Mouse (Mus musculus) neural tube, embryonic 14.5 days (tissue): ENCODE results near the gene Htr1f. TPM values are rescaled to one million over a fixed set of nuclear protein-coding genes. Genes with fewer than 3 reads are reported as not detected.

Experiments used
- ATAC-seq: fragments of 200-750 bp; cut with Nextera tagmentation; 2 replicates; pipeline ENCODE4 v1.8.0; 2017; ENCODE audit warnings: low read depth, mild to moderate bottlenecking, moderate TSS enrichment, moderate library complexity
- H3K27ac ChIP-seq: fragments of 300-500 bp; sonication (generic); 2 replicates; pipeline ENCODE4 v1.5.1; 2014; ENCODE audit warnings: low read depth, mild to moderate bottlenecking, control low read depth, low read length, moderate library complexity, mixed read lengths
- H3K27me3 ChIP-seq: fragments of 300-500 bp; sonication (generic); 2 replicates; pipeline ENCODE4 v1.6.1; 2014; ENCODE audit warnings: low read length; ENCODE audit not compliant: control insufficient read depth, insufficient read depth
- H3K36me3 ChIP-seq: fragments of 300-500 bp; sonication (generic); 2 replicates; pipeline ENCODE4 v1.6.1; 2014; ENCODE audit warnings: low read length, mixed read lengths; ENCODE audit not compliant: control insufficient read depth, insufficient read depth
- H3K4me1 ChIP-seq: fragments of 300-500 bp; sonication (generic); 2 replicates; pipeline ENCODE4 v1.6.1; 2014; ENCODE audit warnings: low read length; ENCODE audit not compliant: control insufficient read depth, insufficient read depth
- H3K4me2 ChIP-seq: fragments of 300-500 bp; sonication (generic); 2 replicates; pipeline ENCODE4 v1.6.1; 2014; ENCODE audit warnings: mild to moderate bottlenecking, low read depth, low read length, control low read depth
- H3K4me3 ChIP-seq: fragments of 300-500 bp; sonication (generic); 2 replicates; pipeline ENCODE4 v1.5.1; 2014; ENCODE audit warnings: low read depth, low read length, control low read depth, mixed read lengths
- H3K9ac ChIP-seq: fragments of 300-500 bp; sonication (generic); replicated peaks from 2 replicates; pipeline ENCODE4 v1.6.1; 2014; ENCODE audit warnings: low read depth, mild to moderate bottlenecking, control low read depth, low read length, mixed read lengths
- H3K9me3 ChIP-seq: fragments of 300-500 bp; sonication (generic); 2 replicates; pipeline ENCODE4 v1.6.1; 2016; ENCODE audit warnings: low read length; ENCODE audit not compliant: control insufficient read depth
- WGBS: fragments of 180-500 bp; shearing (Covaris S2); extraction: QIAGEN DNeasy Blood & Tissue Kit; methylation state at CpG from one replicate; pipeline ENCODE4 v1.1.7; 2014; 5-methylcytosine and 5-hydroxymethylcytosine counted together
- polyA plus RNA-seq: library from polyadenylated mRNA; unstranded; fragments of >200 nt; fragmentation: Nextera tagmentation; extraction: Ambion mirVana; gene quantifications from 2 replicates; pipeline ENCODE4 v1.2.1, GENCODE M21; 2014

The Htr1f gene
- polyA plus RNA-seq, 1 experiment from 2014 or later, result 0.95 TPM

- H3K4me2 ChIP-seq, result no peak overlapping the region
- H3K4me3 ChIP-seq, result no peak overlapping the region
- no peak for ATAC-seq
- H3K27ac ChIP-seq, result no peak overlapping the region
- no peaks in the 10 kb centered on the region for H3K36me3 ChIP-seq
- H3K9ac ChIP-seq, result no peak overlapping the region
- 91% methylated on average over 6 of the region's 6 CpGs for WGBS
- no peaks in the 10 kb centered on the region for H3K27me3 ChIP-seq
- H3K4me1 ChIP-seq, result no peaks in the 10 kb centered on the region
- H3K9me3 ChIP-seq, result no peaks in the 10 kb centered on the region
Observed at GRCm38 (mm10) chr16:64987564-64987963, 118.1 kb downstream of the Htr1f start.

DNA sequence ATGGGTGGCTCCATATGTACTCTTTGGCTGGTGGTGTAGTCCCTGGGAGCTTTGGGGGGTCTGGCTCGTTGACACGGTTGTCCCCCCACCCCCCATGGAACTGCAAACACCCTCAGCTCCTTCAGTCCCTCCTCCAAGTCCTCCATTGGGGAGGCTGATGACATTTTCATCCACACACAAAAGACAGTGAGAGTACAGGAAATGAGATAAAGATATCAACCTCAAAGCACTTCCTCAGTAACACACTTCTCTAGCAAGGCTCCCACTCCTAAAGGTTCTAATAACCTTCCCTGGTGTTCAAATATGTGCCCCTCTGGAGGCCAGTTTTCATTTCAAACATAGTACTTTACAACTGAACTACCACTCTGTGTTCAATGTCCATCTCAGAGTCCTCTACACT is 118.6 kb downstream of the Htr1f start:
- H3K9ac ChIP-seq, result no peak overlapping the region
- no peak for ATAC-seq
- H3K4me3 ChIP-seq, result no peak overlapping the region
- WGBS, result 89% methylated on average over 2 of the region's 2 CpGs
- no peak overlapping the region for H3K27ac ChIP-seq
- no peaks in the 10 kb centered on the region for H3K9me3 ChIP-seq
- no peaks in the 10 kb centered on the region for H3K36me3 ChIP-seq
- H3K27me3 ChIP-seq, result no peaks in the 10 kb centered on the region
- H3K4me2 ChIP-seq, result no peak overlapping the region
- H3K4me1 ChIP-seq, result no peaks in the 10 kb centered on the region

DNA sequence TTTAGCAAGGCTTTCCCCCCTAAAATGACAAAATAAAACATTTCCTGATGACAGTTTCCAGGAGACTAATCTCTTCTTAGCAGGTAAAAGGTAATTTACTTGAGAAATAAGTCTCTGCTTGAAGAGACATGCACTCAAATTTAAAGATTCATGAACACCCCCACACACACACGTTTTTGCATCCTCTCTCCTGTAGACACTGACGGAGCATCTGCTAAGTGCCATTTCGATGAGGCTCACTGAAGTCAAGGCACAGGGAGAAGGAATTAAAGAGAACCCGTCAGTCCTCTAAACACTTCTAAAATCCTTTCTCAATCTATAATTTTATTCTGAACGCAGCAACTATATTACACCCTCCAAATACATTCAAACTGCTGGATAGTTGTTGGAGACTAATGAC is 131.0 kb downstream of the Htr1f start:
- no peak for ATAC-seq
- H3K4me1 ChIP-seq, result no peaks in the 10 kb centered on the region
- WGBS, result 85% methylated on average over 5 of the region's 5 CpGs

GRCm38 (mm10) chr16:64973533-64974305 is 131.9 kb downstream of the Htr1f start:
- WGBS, result 78% methylated on average over 4 of the region's 4 CpGs
- ATAC-seq, result no peak
- no peaks in the 10 kb centered on the region for H3K36me3 ChIP-seq
- no peaks in the 10 kb centered on the region for H3K9me3 ChIP-seq
- H3K4me3 ChIP-seq, result no peak overlapping the region
- H3K4me2 ChIP-seq, result no peak overlapping the region
- no peaks in the 10 kb centered on the region for H3K27me3 ChIP-seq
- no peaks in the 10 kb centered on the region for H3K4me1 ChIP-seq
- no peak overlapping the region for H3K9ac ChIP-seq
- H3K27ac ChIP-seq, result no peak overlapping the region

More for the DNA sequence above, 131.0 kb downstream of the Htr1f start:
- H3K9me3 ChIP-seq, result no peaks in the 10 kb centered on the region
- H3K27ac ChIP-seq, result no peak overlapping the region
- no peaks in the 10 kb centered on the region for H3K27me3 ChIP-seq
- H3K4me3 ChIP-seq, result no peak overlapping the region
- H3K9ac ChIP-seq, result no peak overlapping the region
- H3K36me3 ChIP-seq, result no peaks in the 10 kb centered on the region
- no peak overlapping the region for H3K4me2 ChIP-seq

DNA sequence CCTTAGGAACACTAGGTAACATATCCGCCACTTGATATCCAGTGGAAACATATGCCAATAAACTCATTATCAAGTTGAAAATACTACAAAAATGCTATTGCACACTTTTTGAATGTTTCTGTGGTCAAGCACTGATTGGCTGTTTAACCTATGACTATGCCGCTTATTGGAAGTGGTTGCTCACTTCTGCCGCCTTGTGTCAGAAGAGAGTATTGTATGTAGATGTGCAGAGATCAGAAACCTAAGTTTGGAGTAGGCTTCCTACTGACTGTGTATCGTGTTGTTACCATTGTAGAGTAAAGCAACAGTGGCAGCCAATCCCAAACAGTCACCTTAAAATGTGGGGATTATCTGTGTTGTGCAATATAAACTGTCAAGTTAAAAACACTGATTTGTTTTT is 144.0 kb downstream of the Htr1f start:
- 89% methylated on average over 4 of the region's 4 CpGs for WGBS
- Histone ChIP-seq H3K9me3 (no peaks in the 10 kb centered on the region), H3K9ac (no peak overlapping the region), H3K4me1 (no peaks in the 10 kb centered on the region), H3K27me3 (no peaks in the 10 kb centered on the region), H3K27ac (no peak overlapping the region), H3K4me3 (no peak overlapping the region), H3K4me2 (no peak overlapping the region), H3K36me3 (no peaks in the 10 kb centered on the region)
- ATAC-seq, result no peak

DNA sequence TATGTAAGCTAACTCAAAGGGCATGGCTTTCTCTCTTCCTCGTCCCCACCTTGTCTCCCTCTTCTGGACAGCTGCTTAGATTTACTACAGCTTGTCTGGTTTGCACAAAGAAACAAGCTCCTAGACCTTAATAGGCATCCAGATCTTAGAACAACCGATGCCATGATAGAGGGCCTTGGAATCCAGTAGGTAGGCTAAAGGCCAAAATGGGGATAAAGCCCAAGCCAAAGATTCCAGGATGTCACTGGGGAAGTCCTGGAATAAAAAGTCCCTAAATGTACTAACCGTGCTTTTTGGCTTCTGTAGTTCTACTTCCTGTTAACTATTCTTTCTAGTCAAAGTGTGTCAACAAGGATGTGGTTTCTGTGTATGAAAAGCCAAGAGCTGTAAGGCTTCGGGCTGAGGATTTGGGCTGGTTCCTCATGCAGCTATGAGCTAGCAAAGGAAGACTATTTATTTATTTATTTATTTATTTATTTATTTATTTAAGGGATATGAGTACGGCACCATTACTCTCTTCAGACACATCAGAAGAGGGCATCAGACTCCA is 163.9 kb downstream of the Htr1f start:
- no peak overlapping the region for H3K9ac ChIP-seq
- H3K4me3 ChIP-seq, result no peak overlapping the region
- H3K4me2 ChIP-seq, result no peak overlapping the region
- 79% methylated on average over 5 of the region's 5 CpGs for WGBS
- no peaks in the 10 kb centered on the region for H3K27me3 ChIP-seq
- no peaks in the 10 kb centered on the region for H3K4me1 ChIP-seq
- no peaks in the 10 kb centered on the region for H3K36me3 ChIP-seq
- H3K9me3 ChIP-seq, result no peaks in the 10 kb centered on the region
- H3K27ac ChIP-seq, result no peak overlapping the region
- no peak for ATAC-seq

DNA sequence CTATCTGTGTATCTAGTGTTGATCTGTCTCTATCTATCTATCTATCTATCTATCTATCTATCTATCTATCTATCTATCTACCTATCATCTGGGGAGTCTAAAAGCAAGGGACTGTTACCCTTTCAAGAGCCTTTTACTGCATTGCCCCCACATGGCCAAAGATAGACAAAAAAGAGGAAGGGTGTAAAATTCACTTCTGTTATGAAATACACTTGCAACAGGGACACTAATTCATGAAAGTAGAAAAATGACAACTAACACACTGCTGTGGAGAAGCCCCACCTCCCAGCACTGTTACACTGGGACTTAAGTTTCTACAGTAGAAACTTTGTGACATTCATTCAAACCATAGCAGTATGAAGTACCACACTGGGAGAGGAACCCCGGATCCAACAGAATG is 170.9 kb downstream of the Htr1f start:
- Histone ChIP-seq H3K27me3 (no peaks in the 10 kb centered on the region), H3K4me2 (no peak overlapping the region), H3K4me3 (no peak overlapping the region), H3K27ac (no peak overlapping the region), H3K9me3 (no peaks in the 10 kb centered on the region), H3K4me1 (no peaks in the 10 kb centered on the region), H3K36me3 (no peaks in the 10 kb centered on the region), H3K9ac (no peak overlapping the region)
- ATAC-seq, result no peak
- 85% methylated on average over 1 of the region's 1 CpGs for WGBS

- Histone ChIP-seq H3K27me3 (no peaks in the 10 kb centered on the region), H3K4me2 (no peak overlapping the region), H3K9me3 (no peaks in the 10 kb centered on the region), H3K27ac (no peak overlapping the region), H3K9ac (no peak overlapping the region), H3K4me3 (no peak overlapping the region), H3K4me1 (no peaks in the 10 kb centered on the region), H3K36me3 (no peaks in the 10 kb centered on the region)
- no peak for ATAC-seq
- 81% methylated on average over 1 of the region's 1 CpGs for WGBS
Observed at GRCm38 (mm10) chr16:64934011-64934410, 171.6 kb downstream of the Htr1f start.

DNA sequence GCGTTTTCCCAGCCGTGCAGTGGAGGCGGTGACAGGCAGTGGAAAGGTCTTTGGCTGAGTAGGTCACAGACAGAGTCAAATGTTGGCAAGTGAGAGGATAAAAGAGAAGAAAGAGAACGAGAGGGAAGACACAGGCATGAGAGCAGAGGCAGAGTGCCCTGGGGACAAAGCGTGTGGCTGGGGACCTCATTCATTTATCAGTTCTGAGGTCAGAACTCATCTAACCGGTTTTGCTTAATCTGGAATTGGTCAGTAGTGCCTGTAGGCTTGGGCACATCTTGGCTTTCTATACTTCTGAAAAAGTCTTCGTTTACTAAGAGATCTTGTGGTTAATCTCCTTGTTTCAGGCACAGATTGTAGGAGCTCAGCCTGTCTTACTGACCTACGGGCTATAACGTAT is 182.2 kb downstream of the Htr1f start:
- Histone ChIP-seq H3K4me3 (no peak overlapping the region), H3K9me3 (no peaks in the 10 kb centered on the region), H3K36me3 (no peaks in the 10 kb centered on the region), H3K4me1 (no peaks in the 10 kb centered on the region), H3K9ac (no peak overlapping the region), H3K27me3 (no peaks in the 10 kb centered on the region), H3K4me2 (no peak overlapping the region), H3K27ac (no peak overlapping the region)
- ATAC-seq, result no peak
- 66% methylated on average over 9 of the region's 9 CpGs for WGBS
